Mouse (Mus musculus) adrenal gland (tissue): ENCODE measurements at regions not wholly inside any gene's neighbourhood (a gene's known extent, or its start where the extent isn't known, plus 50 kb on each side); places are given as distances from the start of the nearest gene placed in this dataset.

Source experiments
- intact Hi-C: fragments of 180-260 bp; cut with DNase I; formaldehyde crosslinking; loops from one replicate; pipeline ENCODE4 v1.15.1; 2025

GRCm38 (mm10) chr13:102113941-102114340 lies 345.9 kb upstream of the Pik3r1 start:
- intact Hi-C loops, result no loop called here

GRCm38 (mm10) chr13:102122341-102122740 lies 354.3 kb upstream of the Pik3r1 start:
- intact Hi-C loops, result no loop called here

- intact Hi-C loops, result no loop called here
These were observed 360.0 kb upstream of the Pik3r1 start for GRCm38 (mm10) chr13:102127933-102128430.

GRCm38 (mm10) chr13:102131459-102131858 lies 363.4 kb upstream of the Pik3r1 start:
- intact Hi-C loops, result no loop called here

- intact Hi-C loops, result no loop called here
These were observed 364.1 kb upstream of the Pik3r1 start for GRCm38 (mm10) chr13:102132154-102132553.

GRCm38 (mm10) chr13:102132696-102133095 lies 364.7 kb upstream of the Pik3r1 start:
- intact Hi-C loops, result no loop called here

GRCm38 (mm10) chr13:102135210-102135609 lies 367.2 kb upstream of the Pik3r1 start:
- intact Hi-C loops, result no loop called here

GRCm38 (mm10) chr13:102142986-102143385 lies 375.0 kb upstream of the Pik3r1 start:
- intact Hi-C loops, result no loop called here

GRCm38 (mm10) chr13:102143848-102144247 lies 375.8 kb upstream of the Pik3r1 start:
- intact Hi-C loops, result no loop called here

GRCm38 (mm10) chr13:102148039-102148438 lies 380.0 kb upstream of the Pik3r1 start:
- intact Hi-C loops, result no loop called here

GRCm38 (mm10) chr13:102153785-102154608 lies 386.0 kb upstream of the Pik3r1 start:
- intact Hi-C loops, result no loop called here

- intact Hi-C loops, result no loop called here
These were observed 386.5 kb upstream of the Pik3r1 start for GRCm38 (mm10) chr13:102154609-102154899.

- intact Hi-C loops, result no loop called here
These were observed 389.5 kb upstream of the Pik3r1 start for GRCm38 (mm10) chr13:102157369-102158130.

GRCm38 (mm10) chr13:102173382-102174234 lies 405.6 kb upstream of the Pik3r1 start:
- intact Hi-C loops, result no loop called here

- intact Hi-C loops, result no loop called here
These were observed 406.4 kb upstream of the Pik3r1 start for GRCm38 (mm10) chr13:102174431-102174830.

GRCm38 (mm10) chr13:102174896-102175295 lies 406.9 kb upstream of the Pik3r1 start:
- intact Hi-C loops, result no loop called here

- intact Hi-C loops, result no loop called here
These were observed 407.4 kb upstream of the Pik3r1 start for GRCm38 (mm10) chr13:102175406-102175805.

GRCm38 (mm10) chr13:102176456-102176855 lies 408.4 kb upstream of the Pik3r1 start:
- intact Hi-C loops, result no loop called here

GRCm38 (mm10) chr13:102194716-102195115 lies 426.7 kb upstream of the Pik3r1 start:
- intact Hi-C loops, result no loop called here

- intact Hi-C loops, result no loop called here
These were observed 434.3 kb upstream of the Pik3r1 start for GRCm38 (mm10) chr13:102202301-102202700.

GRCm38 (mm10) chr13:102218486-102218885 lies 450.5 kb upstream of the Pik3r1 start:
- intact Hi-C loops, result no loop called here

- intact Hi-C loops, result no loop called here
These were observed 462.3 kb upstream of the Cd180 start for GRCm38 (mm10) chr13:102231048-102231447.
